Mouse (Mus musculus) limb, embryonic 12.5 days (tissue): ENCODE data around the gene Kdm2a. TPM values are rescaled to one million over a fixed set of nuclear protein-coding genes. Genes with fewer than 3 reads are reported as not detected.

Source experiments
- ATAC-seq: fragments of 200-750 bp; cut with Nextera tagmentation; 2 replicates; pipeline ENCODE4 v1.8.0; 2017; ENCODE audit warnings: low read depth, moderate TSS enrichment; ENCODE audit not compliant: insufficient number of reproducible peaks, insufficient read depth, low FRiP score, low TSS enrichment
- H3K27ac ChIP-seq: fragments of 300-500 bp; sonication (generic); 2 replicates; pipeline ENCODE4 v1.5.1; 2016; ENCODE audit warnings: mild to moderate bottlenecking, moderate library complexity
- H3K27me3 ChIP-seq: fragments of 300-500 bp; sonication (generic); 2 replicates; pipeline ENCODE4 v1.6.1; 2016; ENCODE audit warnings: mild to moderate bottlenecking, moderate library complexity
- H3K36me3 ChIP-seq: fragments of 300-500 bp; sonication (generic); 2 replicates; pipeline ENCODE4 v1.6.1; 2016; ENCODE audit warnings: mild to moderate bottlenecking, moderate library complexity
- H3K4me1 ChIP-seq: fragments of 300-500 bp; sonication (generic); replicated peaks from 2 replicates; pipeline ENCODE4 v1.6.1; 2016
- H3K4me2 ChIP-seq: fragments of 300-500 bp; sonication (generic); 2 replicates; pipeline ENCODE4 v1.6.1; 2016; ENCODE audit warnings: mild to moderate bottlenecking, moderate library complexity
- H3K4me3 ChIP-seq: fragments of 300-500 bp; sonication (generic); replicated peaks from 2 replicates; pipeline ENCODE4 v1.5.1; 2016; ENCODE audit warnings: mild to moderate bottlenecking
- H3K9ac ChIP-seq: fragments of 300-500 bp; sonication (generic); replicated peaks from 2 replicates; pipeline ENCODE4 v1.6.1; 2016; ENCODE audit warnings: mild to moderate bottlenecking, moderate library complexity
- H3K9me3 ChIP-seq: fragments of 300-500 bp; sonication (generic); 2 replicates; pipeline ENCODE4 v1.6.1; 2016; ENCODE audit warnings: mild to moderate bottlenecking, moderate library complexity
- WGBS: fragments of 180-500 bp; shearing (Covaris S2); methylation state at CpG from one replicate; pipeline ENCODE4 v1.1.7; 2016; 5-methylcytosine and 5-hydroxymethylcytosine counted together
- polyA plus RNA-seq: library from polyadenylated mRNA; unstranded; fragments of >200 nt; fragmentation: Nextera tagmentation; extraction: Ambion mirVana; gene quantifications from 2 replicates; pipeline ENCODE4 v1.2.1, GENCODE M21; 2016

The Kdm2a gene
- polyA plus RNA-seq: 56.3 and 63.9 TPM in 2 replicates

DNA sequence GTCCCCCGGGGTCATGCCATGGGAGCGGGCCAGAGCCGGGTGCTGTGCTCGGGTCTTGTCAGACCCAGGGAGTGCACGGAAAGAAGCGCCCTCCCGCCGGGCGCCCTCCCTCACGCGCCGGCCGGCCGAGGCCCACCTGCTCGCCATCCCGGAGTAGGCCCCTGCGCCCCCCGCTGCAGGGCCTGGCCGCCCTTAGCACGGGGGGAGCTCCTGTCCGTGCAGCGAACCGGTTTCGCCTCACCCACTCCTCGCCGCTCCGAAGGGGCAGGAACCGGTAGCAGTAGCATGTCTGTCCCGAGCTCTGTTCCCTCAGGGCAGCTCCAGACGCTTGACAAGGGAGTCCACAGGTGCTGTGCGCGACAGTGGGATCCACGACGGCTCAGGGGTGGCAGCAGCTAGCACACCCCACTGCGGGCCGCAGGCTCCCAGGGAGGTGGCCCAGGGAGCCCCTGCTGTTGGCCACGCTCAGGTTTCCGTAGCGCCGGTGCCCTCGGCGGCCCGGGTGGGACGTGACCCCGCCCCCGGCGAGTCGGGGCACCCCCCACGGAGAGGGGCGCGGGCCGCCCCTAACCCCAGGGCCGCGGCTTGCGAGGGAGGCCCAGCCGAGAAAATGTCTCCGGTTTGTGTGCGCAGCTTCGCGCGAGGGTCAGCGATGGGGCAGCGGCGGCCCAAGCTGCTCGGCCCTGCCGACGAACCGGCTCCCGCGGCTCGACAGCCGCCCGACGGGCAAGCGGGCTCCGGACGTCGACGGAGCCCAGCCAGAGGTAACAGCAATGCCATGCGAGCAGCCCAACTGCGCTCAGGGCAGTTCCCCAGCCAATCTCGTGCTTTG lies at the start of gene Kdm2a:
TSS of gene Kdm2a (minus strand) at position 488 of the 832 bp plus-strand sequence.
- Histone ChIP-seq H3K27me3 (peaks cover 4% of the 10 kb centered on the region), H3K36me3 (peaks cover 11% of the 10 kb centered on the region), H3K4me3 (peak within 1 kb of the TSS; percentile 99), H3K9ac (peak within 1 kb of the TSS; percentile 86), H3K9me3 (no peaks in the 10 kb centered on the region), H3K4me1 (peaks cover 18% of the 10 kb centered on the region), H3K4me2 (peak within 1 kb of the TSS; percentile 87), H3K27ac (peak within 1 kb of the TSS; percentile 96)
- WGBS: 1% methylated on average over 81 of the region's 82 CpGs
- peak; percentile 73 for ATAC-seq

DNA sequence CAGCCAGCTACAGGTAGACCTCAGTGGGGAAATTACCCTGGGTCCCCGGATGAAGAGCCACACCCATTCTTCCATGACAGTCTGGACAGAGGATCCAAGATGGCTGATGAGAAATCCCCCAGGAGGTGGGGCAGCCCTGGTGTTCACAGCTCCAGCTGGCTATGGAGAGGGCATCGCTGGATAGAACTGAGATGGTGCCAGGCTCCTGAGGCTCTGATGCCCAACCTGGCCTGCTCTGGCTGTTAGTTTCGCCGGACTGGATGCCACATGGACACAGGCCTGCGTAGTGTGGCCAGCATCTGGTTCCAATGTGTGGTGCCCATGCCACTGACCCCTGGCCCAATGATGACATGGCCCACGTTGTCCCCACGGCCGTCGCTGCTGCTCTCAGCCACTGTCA lies 49.4 kb upstream of the Kdm2a start:
- Histone ChIP-seq H3K4me2 (no peak overlapping the region), H3K27me3 (no peaks in the 10 kb centered on the region), H3K4me3 (no peak overlapping the region), H3K9me3 (no peaks in the 10 kb centered on the region), H3K9ac (no peak overlapping the region), H3K36me3 (no peaks in the 10 kb centered on the region), H3K27ac (no peak overlapping the region), H3K4me1 (peaks cover 5% of the 10 kb centered on the region; the same call in 1 of the 2 replicates)
- 84% methylated on average over 9 of the region's 9 CpGs for WGBS
- no peak for ATAC-seq

DNA sequence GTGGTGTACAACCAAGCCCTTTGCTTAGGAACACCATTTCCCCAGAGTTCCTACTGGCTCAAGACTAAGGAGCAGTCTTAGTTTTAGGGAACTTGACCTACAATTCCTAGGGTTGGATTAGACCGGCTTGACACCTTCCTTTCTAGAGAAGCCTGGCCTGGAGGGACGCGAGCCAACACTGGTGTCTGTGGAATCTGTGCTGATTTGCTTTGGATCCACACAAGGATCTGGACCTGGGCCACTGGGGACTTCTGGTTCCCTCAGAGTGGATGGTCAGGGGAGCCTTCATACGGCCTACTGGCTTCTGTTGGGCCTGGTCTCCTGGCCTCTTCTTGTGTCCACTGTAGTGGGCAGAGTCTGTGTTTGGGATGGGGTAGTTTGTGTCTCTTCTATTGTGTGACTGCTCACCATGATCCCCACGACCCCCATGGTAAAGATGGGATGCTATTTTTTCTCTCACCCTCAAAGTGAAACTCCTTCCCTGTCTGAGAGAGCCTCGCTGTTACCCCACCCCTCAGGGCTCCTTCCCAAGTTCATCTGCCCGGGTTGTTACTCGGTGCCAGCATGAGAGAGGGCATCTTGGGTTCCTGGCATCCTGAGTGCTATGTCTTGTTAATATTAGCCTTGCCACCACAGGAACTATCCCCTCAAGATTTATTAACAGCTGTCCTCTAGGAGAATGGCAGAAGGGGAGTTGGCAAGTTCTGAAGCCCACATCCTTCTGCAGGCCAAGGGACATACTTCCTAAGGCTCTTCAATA lies 48.8 kb upstream of the Kdm2a start:
- no peak for ATAC-seq
- no peak overlapping the region for H3K4me3 ChIP-seq
- H3K27me3 ChIP-seq: no peaks in the 10 kb centered on the region
- no peak overlapping the region for H3K4me2 ChIP-seq
- no peak overlapping the region for H3K9ac ChIP-seq
- peaks cover 6% of the 10 kb centered on the region for H3K4me1 ChIP-seq
- no peaks in the 10 kb centered on the region for H3K36me3 ChIP-seq
- no peak overlapping the region for H3K27ac ChIP-seq
- WGBS: 87% methylated on average over 8 of the region's 8 CpGs
- H3K9me3 ChIP-seq: no peaks in the 10 kb centered on the region

- Histone ChIP-seq H3K4me3 (no peak overlapping the region), H3K27ac (peak overlapping the region; percentile 50; the same call in 1 of the 2 replicates), H3K4me1 (peaks cover 46% of the 10 kb centered on the region), H3K36me3 (no peaks in the 10 kb centered on the region), H3K27me3 (no peaks in the 10 kb centered on the region), H3K9me3 (no peaks in the 10 kb centered on the region), H3K9ac (no peak overlapping the region), H3K4me2 (no peak overlapping the region)
- ATAC-seq: no peak
- 13% methylated on average over 3 of the region's 3 CpGs for WGBS
Measured at GRCm38 (mm10) chr19:4442408-4442807, 44.3 kb upstream of the Kdm2a start.

DNA sequence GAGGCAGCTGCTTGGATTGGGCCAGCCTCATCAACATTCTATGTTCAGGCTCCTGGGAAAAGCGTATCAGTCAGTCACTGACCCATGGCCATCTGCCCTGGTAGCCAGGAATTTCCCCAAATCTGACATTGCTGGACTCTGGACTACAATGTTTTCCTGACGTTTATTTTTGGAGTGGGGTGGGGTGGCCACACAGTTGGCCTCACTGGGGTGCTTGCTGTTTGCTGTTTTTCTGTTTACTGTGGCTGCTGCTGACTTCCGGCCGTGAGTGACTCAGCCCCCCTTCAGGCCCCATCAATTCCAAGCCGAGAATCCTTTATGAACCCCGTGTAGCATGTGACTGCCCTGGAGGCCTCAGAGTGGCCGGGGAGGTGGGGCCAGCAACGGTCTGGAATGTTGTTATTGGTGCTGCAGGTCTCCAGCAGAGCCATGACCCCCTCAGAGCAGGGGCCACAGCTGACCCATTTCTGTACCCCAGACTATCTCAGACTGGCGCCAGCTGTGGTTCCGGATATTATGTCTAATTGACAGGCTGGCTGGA lies 43.6 kb upstream of the Kdm2a start:
- H3K9ac ChIP-seq: 0 out of 2 replicates have a peak overlapping the region, but pooled peaks have one; percentile 18
- H3K27ac ChIP-seq: peak overlapping the region; percentile 50
- peaks cover 47% of the 10 kb centered on the region for H3K4me1 ChIP-seq
- ATAC-seq: no peak
- no peaks in the 10 kb centered on the region for H3K36me3 ChIP-seq
- no peak overlapping the region for H3K4me2 ChIP-seq
- 31% methylated on average over 10 of the region's 10 CpGs for WGBS
- H3K27me3 ChIP-seq: no peaks in the 10 kb centered on the region
- no peak overlapping the region for H3K4me3 ChIP-seq
- H3K9me3 ChIP-seq: no peaks in the 10 kb centered on the region

DNA sequence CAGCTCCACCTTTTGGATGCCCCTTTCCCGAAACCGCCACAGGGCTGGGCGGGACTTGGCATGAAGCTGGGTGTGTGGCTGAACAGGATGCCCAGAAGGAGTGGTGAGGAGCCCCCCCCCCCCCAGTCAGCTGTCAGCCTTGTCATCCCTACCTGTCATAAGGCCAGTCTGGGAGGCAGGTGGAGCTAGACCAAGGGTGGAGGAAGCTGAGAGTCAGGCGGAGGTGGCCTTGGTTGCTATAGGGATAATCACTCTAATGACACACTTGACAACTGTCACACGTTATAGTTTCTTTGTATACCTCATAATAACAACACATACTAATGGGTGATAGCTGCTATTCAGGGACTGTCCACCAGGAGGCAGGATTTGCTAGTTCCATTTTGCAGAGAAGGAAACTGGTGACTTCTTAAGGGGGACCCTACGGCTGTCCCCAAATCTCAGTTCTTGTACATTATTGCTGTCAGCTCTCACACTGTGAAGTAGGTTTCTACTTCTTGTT lies 43.1 kb upstream of the Kdm2a start:
- Histone ChIP-seq H3K4me1 (peaks cover 47% of the 10 kb centered on the region), H3K27me3 (no peaks in the 10 kb centered on the region), H3K9me3 (no peaks in the 10 kb centered on the region), H3K4me3 (no peak overlapping the region), H3K36me3 (peaks cover 5% of the 10 kb centered on the region; the same call in 1 of the 2 replicates), H3K9ac (no peak overlapping the region), H3K27ac (0 out of 2 replicates have a peak overlapping the region, but pooled peaks have one; percentile 50), H3K4me2 (no peak overlapping the region)
- 29% methylated on average over 6 of the region's 6 CpGs for WGBS
- no peak for ATAC-seq

DNA sequence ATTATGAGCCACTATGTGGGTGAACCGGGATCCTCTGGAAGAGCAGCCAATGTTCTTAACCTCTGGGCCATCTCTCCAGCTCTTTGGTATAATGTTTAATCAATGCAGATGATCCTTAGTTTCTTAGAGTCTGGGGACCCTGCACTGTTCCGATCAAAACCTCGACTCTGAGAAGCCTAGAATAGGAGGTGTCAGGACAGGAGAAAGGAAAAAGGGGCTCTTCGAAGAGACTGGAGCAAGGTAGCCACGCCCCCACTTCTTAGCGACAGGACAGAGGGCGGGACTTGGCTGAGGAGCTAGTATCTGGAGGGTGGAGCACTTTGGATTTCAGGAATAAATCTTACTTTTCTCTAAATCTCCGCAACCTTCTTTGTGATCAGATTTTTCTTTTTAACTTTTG lies 42.1 kb upstream of the Kdm2a start:
- H3K4me1 ChIP-seq: peaks cover 47% of the 10 kb centered on the region
- no peaks in the 10 kb centered on the region for H3K27me3 ChIP-seq
- WGBS: 11% methylated on average over 8 of the region's 8 CpGs
- peak overlapping the region; percentile 90 for H3K4me2 ChIP-seq
- no peak overlapping the region for H3K27ac ChIP-seq
- no peaks in the 10 kb centered on the region for H3K9me3 ChIP-seq
- H3K9ac ChIP-seq: no peak overlapping the region
- no peak for ATAC-seq
- peaks cover 13% of the 10 kb centered on the region; the same call in 1 of the 2 replicates for H3K36me3 ChIP-seq
- peak overlapping the region; percentile 85 for H3K4me3 ChIP-seq

GRCm38 (mm10) chr19:4439161-4439801 lies 41.2 kb upstream of the Kdm2a start, which contains the start of gene Rhod:
Rhod (minus strand) TSS chr19:4439432.
- Histone ChIP-seq H3K36me3 (peaks cover 13% of the 10 kb centered on the region; the same call in 1 of the 2 replicates), H3K4me3 (peak within 1 kb of the TSS; percentile 85), H3K27me3 (no peaks in the 10 kb centered on the region), H3K9ac (peak within 1 kb of the TSS; percentile 83), H3K9me3 (no peaks in the 10 kb centered on the region), H3K27ac (peak within 1 kb of the TSS; percentile 75), H3K4me1 (peaks cover 47% of the 10 kb centered on the region), H3K4me2 (peak within 1 kb of the TSS; percentile 90)
- ATAC-seq: peak; percentile 52; the same call in 1 of the 2 replicates
- under 1% methylated on average over 47 of the region's 51 CpGs for WGBS

GRCm38 (mm10) chr19:4438791-4439160 lies 40.7 kb upstream of the Kdm2a start:
- 5% methylated on average over 8 of the region's 8 CpGs for WGBS
- H3K27ac ChIP-seq: peak overlapping the region; percentile 75

GRCm38 (mm10) chr19:4437886-4438285 lies 39.8 kb upstream of the Kdm2a start:
- H3K4me2 ChIP-seq: peak overlapping the region; percentile 90
- peaks cover 14% of the 10 kb centered on the region; the same call in 1 of the 2 replicates for H3K36me3 ChIP-seq
- peak overlapping the region; percentile 85 for H3K4me3 ChIP-seq
- no peak overlapping the region for H3K9ac ChIP-seq
- 78% methylated on average over 6 of the region's 6 CpGs for WGBS
- no peaks in the 10 kb centered on the region for H3K9me3 ChIP-seq
- no peak for ATAC-seq
- H3K4me1 ChIP-seq: peaks cover 47% of the 10 kb centered on the region
- no peak overlapping the region for H3K27ac ChIP-seq
- H3K27me3 ChIP-seq: no peaks in the 10 kb centered on the region

More at GRCm38 (mm10) chr19:4438791-4439160, 40.7 kb upstream of the Kdm2a start:
- ATAC-seq: no peak
- H3K9me3 ChIP-seq: no peaks in the 10 kb centered on the region
- peak overlapping the region; percentile 85 for H3K4me3 ChIP-seq
- peak overlapping the region; percentile 83 for H3K9ac ChIP-seq
- peaks cover 13% of the 10 kb centered on the region; the same call in 1 of the 2 replicates for H3K36me3 ChIP-seq
- H3K4me1 ChIP-seq: peaks cover 47% of the 10 kb centered on the region
- no peaks in the 10 kb centered on the region for H3K27me3 ChIP-seq
- peak overlapping the region; percentile 90 for H3K4me2 ChIP-seq
